Comparison of ENCODE assay signal across 8 mouse cellular contexts in the genomic region with DNA sequence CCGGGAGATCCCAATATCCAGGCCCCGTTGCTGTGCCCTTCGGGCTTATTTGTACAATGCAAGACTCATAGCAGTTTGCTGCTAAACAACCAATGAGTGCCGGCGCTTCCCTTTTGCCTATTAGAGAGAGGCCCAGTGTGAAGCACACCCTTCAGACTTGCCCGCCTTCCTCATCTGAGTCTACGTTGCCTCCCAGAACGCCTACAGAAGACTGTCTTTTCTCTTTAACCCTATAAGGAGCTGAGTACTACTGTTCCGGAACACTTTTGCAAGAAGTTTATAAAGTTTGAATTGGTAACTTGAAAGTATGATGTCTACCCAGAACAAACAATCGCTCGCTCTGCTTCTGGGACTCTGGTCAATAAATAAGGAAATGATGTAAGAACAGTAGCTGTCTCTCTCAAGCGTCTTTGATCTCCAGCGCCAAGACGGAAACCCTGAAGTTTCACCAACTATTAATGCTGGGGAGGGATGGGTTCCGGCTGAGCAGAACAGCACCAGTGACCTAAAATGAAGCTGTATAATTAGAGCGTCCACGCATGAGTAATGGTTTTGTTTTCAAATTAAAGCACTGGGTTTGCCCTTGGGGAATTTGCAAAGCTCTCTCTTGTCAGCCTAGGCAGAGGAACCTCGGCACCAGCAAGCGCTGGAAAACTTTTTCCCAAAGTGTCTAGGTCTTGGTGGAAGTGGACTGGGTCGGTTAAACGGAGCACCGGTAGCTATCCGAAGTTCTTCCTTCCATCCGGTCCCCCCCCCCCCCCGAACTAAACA. TPM values are rescaled to one million over a fixed set of nuclear protein-coding genes. Genes with fewer than 3 reads are reported as not detected.
A peak's percentile ranks its signal among the peaks of the same experiment; 100 is the strongest.
DNase-seq lines count a peak whose midpoint lies in the region; ATAC-seq and TF ChIP-seq lines count a peak whose summit lies in the region.

No protein-coding gene starts in this region.

- peak overlapping the region; percentile 80 for H3K4me2 ChIP-seq in lung, embryonic 16.5 days (ENCODE audit: low read depth, low read length)

- WGBS in lung, embryonic 16.5 days: 2% methylated on average over 24 of the region's 25 CpGs
- WGBS in olfactory bulb, adult 2 months: 3% methylated on average over 24 of the region's 25 CpGs

- H3K27ac ChIP-seq in lung, embryonic 16.5 days (ENCODE audit: low read length): peak overlapping the region; percentile 97
- H3K27ac ChIP-seq in olfactory bulb, adult 2 months (ENCODE audit: insufficient read depth, low read depth, low read length): no peak overlapping the region

- peak overlapping the region; percentile 80 for H3K4me3 ChIP-seq in lung, embryonic 16.5 days (ENCODE audit: low read length)
- peak overlapping the region; percentile 62 for H3K4me3 ChIP-seq in olfactory bulb, adult 2 months (ENCODE audit: insufficient read depth, low read depth, low read length)

- H3K9ac ChIP-seq in lung, embryonic 16.5 days (ENCODE audit: low read length): peak overlapping the region; percentile 93

- H3K9me3 ChIP-seq in lung, embryonic 16.5 days (ENCODE audit: control insufficient read depth, low read length): no peaks in the 10 kb centered on the region

- no peak for TF ChIP-seq POLR2A in olfactory bulb, adult 2 months (IDR thresholded peaks at IDR 0.05; ENCODE audit: insufficient read depth, low read depth, low read length)

- ATAC-seq in lung, embryonic 16.5 days (ENCODE audit: low read depth): peak; percentile 86

- DNase-seq in 3134 (ENCODE audit: extremely low read depth, insufficient read length, low spot score) (peak; percentile 76), MN1 (ENCODE audit: low spot score) (peak; percentile 33)
- DNase-seq in embryo, embryonic 9.5 days (ENCODE audit: extremely low spot score): peak; percentile 68
- peak; percentile 76 to 77 for DNase-seq in heart, adult 9 months (ENCODE audit: low spot score in 2 of 2)
- peak; percentile 37 to 49 for DNase-seq in kidney, adult 8-10 months
- peak; percentile 46 to 47 for DNase-seq in thymus, postnatal 36 days

- H3K36me3 ChIP-seq in lung, embryonic 16.5 days (ENCODE audit: control insufficient read depth, insufficient read depth, low read length): no peaks in the 10 kb centered on the region

- H3K27me3 ChIP-seq in lung, embryonic 16.5 days (ENCODE audit: control insufficient read depth, insufficient read depth, low read depth, low read length): no peaks in the 10 kb centered on the region

- no peak for TF ChIP-seq CTCF in olfactory bulb, adult 2 months (IDR thresholded peaks at IDR 0.05; ENCODE audit: insufficient read depth, low read depth, low read length)

- 0 out of 2 replicates have a peak, but pooled peaks cover 2% of the 10 kb centered on the region for H3K4me1 ChIP-seq in lung, embryonic 16.5 days (replicated peaks; ENCODE audit: control insufficient read depth, insufficient read depth, low read length)
- peaks cover 5% of the 10 kb centered on the region; the same call in 1 of the 2 replicates for H3K4me1 ChIP-seq in olfactory bulb, adult 2 months (ENCODE audit: control insufficient read depth, insufficient read depth, low read length)

RNA-seq across cellular contexts. Expression of gene Pon2, which starts 0.7 kb away (rescaled TPM):
- polyA plus RNA-seq in lung, embryonic 16.5 days (2015; fragmentation: Nextera tagmentation; extraction: Ambion mirVana): 54.8 and 63.6 TPM in 2 replicates
- polyA plus RNA-seq in olfactory bulb, adult 2 months (2012; ENCODE audit: insufficient read depth, insufficient read length, low replicate concordance, missing spikeins): not detected in 2 replicates

RNA-seq across cellular contexts. Expression of gene Pon3, which starts 41.4 kb away (rescaled TPM):
- 28.9 and 31.9 TPM in 2 replicates for polyA plus RNA-seq in lung, embryonic 16.5 days (2015; fragmentation: Nextera tagmentation; extraction: Ambion mirVana)
- polyA plus RNA-seq in olfactory bulb, adult 2 months (2012; ENCODE audit: insufficient read depth, insufficient read length, low replicate concordance, missing spikeins): not detected in 2 replicates

Comparison
In these comparisons a context has a peak if more than half of its experiments do, and no peak if none do; other contexts are left out.
1. RNA of gene Pon3, which starts 41.4 kb away (polyA plus RNA-seq): 28.9 to 31.9 TPM in lung, embryonic 16.5 days; not detected in olfactory bulb, adult 2 months; every median in the first group is over 10 times any median in the second.
2. Peak in every context shown above with its lines, with median percentiles within 50 percentile points of each other: DNase-seq.